Mouse (Mus musculus): Measurements from ENCODE around the gene Gm11569. TPM values are rescaled to one million over a fixed set of nuclear protein-coding genes. Genes with fewer than 3 reads are reported as not detected.

Gm11569 gene
- not detected for polyA plus RNA-seq (2017; shearing (Covaris generic))

DNA sequence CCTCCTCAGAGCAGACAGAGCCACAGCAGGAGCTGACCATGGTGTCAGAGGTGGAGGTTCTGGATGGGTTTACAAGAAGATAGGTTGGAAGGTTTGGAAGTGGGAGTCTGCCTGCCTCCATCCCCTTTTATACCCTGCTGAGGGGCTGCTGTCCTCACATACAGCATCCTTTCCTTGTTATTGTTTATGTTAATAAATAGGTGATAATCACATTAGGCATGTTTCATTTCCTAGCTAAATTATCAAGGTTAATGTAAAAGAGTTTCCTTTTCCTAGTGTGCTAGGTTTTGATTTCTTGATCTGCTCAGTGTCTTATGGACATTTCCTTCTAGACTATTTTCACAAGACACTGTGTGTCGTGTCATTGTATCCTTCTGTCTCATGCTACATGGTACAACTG, at the start of gene Gm11569:
Gm11569 (minus strand) TSS at position 101 of the 400 bp plus-strand sequence.

DNA sequence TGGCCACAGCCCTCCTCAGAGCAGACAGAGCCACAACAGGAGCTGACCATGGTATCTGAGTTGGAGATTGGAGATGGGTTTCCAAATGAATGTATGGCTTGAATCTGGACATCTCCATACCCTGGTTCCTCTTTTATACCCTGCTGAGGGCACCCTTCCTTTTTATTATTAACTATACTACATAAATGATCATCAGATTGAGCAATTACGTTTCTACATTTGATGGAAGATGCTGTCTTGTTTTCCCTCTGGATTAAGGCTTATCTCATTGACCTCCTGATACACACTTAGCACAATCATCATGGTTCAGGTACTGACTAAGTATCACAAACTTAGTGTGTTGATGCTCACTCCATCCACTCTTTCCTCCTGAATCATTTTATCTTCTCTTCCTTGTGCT, 39.2 kb upstream of the Gm11569 start, which contains the start of gene 2300003K06Rik:
2300003K06Rik (minus strand) TSS at position 101 of the 400 bp plus-strand sequence.

DNA sequence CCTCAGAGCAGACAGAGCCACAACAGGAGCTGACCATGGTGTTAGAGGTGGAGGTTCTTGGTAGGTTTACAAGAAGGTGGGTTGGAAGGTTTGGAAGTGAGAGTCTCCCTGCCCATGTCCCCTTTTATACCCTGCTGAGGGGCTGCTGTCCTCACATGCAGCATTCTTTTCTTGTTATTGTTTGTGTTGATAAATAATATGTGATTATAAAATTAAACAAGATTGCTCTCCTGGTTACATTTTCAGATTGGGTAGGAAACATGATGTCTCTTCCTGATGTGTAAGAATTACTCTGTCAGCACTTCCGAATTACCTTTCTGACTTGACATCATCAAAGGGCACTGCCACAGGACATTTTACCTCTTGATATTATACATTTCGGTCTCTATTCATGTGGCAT, 16.8 kb upstream of the Gm11569 start, which contains the start of gene Gm11564:
Gm11564 (minus strand) TSS at position 101 of the 400 bp plus-strand sequence.

DNA sequence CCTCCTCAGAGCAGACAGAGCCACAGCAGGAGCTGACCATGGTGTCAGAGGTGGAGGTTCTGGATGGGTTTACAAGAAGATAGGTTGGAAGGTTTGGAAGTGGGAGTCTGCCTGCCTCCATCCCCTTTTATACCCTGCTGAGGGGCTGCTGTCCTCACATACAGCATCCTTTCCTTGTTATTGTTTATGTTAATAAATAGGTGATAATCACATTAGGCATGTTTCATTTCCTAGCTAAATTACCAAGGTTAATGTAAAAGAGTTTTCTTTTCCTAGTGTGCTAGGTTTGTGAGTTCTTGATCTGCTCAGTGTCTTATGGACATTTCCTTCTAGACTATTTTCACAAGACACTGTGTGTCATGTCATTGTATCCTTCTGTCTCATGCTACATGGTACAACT, 11.1 kb upstream of the Gm11569 start, which contains the start of gene Krtap4-13:
Krtap4-13 (minus strand) TSS at position 101 of the 400 bp plus-strand sequence.

DNA sequence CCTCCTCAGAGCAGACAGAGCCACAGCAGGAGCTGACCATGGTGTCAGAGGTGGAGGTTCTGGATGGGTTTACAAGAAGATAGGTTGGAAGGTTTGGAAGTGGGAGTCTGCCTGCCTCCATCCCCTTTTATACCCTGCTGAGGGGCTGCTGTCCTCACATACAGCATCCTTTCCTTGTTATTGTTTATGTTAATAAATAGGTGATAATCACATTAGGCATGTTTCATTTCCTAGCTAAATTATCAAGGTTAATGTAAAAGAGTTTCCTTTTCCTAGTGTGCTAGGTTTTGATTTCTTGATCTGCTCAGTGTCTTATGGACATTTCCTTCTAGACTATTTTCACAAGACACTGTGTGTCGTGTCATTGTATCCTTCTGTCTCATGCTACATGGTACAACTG, 5.6 kb upstream of the Gm11569 start, which contains the start of gene Gm11554:
Gm11554 (minus strand) TSS at position 101 of the 400 bp plus-strand sequence.

DNA sequence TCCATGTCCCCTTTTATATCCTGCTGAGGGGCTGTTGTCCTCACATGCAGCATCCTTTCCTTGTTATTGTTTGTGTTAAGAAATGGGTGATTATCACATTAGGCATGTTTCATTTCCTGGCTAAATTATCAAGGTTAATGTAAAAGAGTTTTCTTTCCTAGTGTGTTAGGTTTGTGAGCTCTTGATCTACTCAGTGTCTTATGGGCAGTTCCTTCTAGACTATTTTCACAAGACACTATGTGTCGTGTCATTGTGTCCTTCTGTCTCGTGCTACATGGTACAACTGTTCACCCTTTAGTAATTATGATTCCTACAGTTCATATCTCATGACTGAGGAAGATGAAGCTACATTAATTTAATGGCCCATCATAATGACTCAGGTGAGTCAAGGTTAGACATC, 5.4 kb downstream of the Gm11569 start, which contains the start of gene Gm11596:
Gm11596 (minus strand) TSS at position 101 of the 400 bp plus-strand sequence.

DNA sequence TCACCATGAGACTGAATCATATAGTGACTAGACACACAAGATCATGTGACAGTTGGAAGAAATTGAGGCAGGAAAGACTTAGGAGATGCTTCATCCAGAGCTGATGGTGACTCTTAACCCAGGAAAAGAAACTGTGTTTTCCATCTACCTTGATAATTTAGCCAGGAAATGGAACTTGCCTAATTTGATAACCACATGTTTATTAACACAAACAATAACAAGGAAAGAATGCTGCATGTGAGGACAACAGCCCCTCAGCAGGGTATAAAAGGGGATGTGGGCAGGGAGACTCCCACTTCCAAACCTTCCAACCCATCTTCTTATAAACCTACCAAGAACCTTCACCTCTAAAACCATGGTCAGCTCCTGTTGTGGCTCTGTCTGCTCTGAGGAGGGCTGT, 13.8 kb downstream of the Gm11569 start, which contains the start of gene Krtap4-9:
Krtap4-9 (plus strand) TSS at position 301 of the 400 bp plus-strand sequence.

DNA sequence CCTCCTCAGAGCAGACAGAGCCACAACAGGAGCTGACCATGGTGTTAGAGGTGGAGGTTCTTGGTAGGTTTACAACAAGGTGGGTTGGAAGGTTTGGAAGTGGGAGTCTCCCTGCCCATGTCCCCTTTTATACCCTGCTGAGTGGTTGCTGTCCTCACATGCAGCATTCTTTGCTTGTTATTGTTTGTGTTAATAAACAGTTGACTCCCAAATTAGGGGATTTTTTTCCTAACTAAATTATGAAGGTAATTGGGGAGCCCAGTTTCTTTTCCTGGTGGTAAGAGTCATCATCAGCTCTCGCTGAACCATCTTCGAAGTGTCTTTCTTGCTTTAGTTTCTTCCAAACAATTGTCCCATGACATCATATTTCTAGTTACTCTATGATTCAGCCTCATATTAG, 18.1 kb downstream of the Gm11569 start, which contains the start of gene Krtap4-8:
Krtap4-8 (minus strand) TSS at position 101 of the 400 bp plus-strand sequence.

DNA sequence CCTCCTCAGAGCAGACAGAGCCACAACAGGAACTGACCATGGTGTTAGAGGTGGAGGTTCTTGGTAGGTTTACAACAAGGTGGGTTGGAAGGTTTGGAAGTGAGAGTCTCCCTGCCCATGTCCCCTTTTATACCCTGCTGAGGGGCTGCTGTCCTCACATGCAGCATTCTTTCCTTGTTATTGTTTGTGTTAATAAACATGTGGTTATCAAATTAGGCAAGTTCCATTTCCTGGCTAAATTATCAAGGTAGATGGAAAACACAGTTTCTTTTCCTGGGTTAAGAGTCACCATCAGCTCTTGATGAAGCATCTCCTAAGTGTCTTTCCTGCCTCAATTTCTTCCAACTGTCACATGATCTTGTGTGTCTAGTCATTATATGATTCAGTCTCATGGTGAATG, 25.9 kb downstream of the Gm11569 start, which contains the start of gene Gm11595:
Gm11595 (minus strand) TSS at position 101 of the 400 bp plus-strand sequence.

Other genes starting within 250 kb of the Gm11569 start
- not detected for gene Krtap3-3, start 248.1 kb downstream of the Gm11569 start, polyA plus RNA-seq (2017; shearing (Covaris generic))
- not detected for gene Krtap3-2, start 242.1 kb downstream of the Gm11569 start, polyA plus RNA-seq (2017; shearing (Covaris generic))
- 1 to 10 TPM in 1 of 2 experiments, not detected in 1; 1.1 TPM for gene Gm11939, start 239.5 kb downstream of the Gm11569 start, polyA plus RNA-seq (2017; shearing (Covaris generic))
- not detected for gene Krtap3-1, start 232.3 kb downstream of the Gm11569 start, polyA plus RNA-seq (2017; shearing (Covaris generic))
- gene Krtap1-5, start 217.9 kb downstream of the Gm11569 start, polyA plus RNA-seq (2017; shearing (Covaris generic)) = not detected
- gene Krtap1-4, start 215.3 kb downstream of the Gm11569 start, polyA plus RNA-seq (2017; shearing (Covaris generic)) = not detected
- gene Krtap1-3, start 207.6 kb downstream of the Gm11569 start, polyA plus RNA-seq (2017; shearing (Covaris generic)) = under 1 TPM in 1 of 2 experiments, not detected in 1; 0.27 TPM
- gene Krtap9-3, start 200.8 kb downstream of the Gm11569 start, polyA plus RNA-seq (2017; shearing (Covaris generic)) = not detected
- gene Gm11938, start 195.6 kb downstream of the Gm11569 start, polyA plus RNA-seq (2017; shearing (Covaris generic)) = not detected
- gene Gm11937, start 188.7 kb downstream of the Gm11569 start, polyA plus RNA-seq (2017; shearing (Covaris generic)) = not detected
- not detected for gene Krtap2-4, start 184.1 kb downstream of the Gm11569 start, polyA plus RNA-seq (2017; shearing (Covaris generic))
- not detected for gene Gm11562, start 178.5 kb downstream of the Gm11569 start, polyA plus RNA-seq (2017; shearing (Covaris generic))
- gene Krtap4-1, start 170.7 kb downstream of the Gm11569 start, polyA plus RNA-seq (2017; shearing (Covaris generic)) = not detected
- gene Krtap4-2, start 163.8 kb downstream of the Gm11569 start, polyA plus RNA-seq (2017; shearing (Covaris generic)) = not detected
- not detected for gene Krtap4-7, start 154.8 kb downstream of the Gm11569 start, polyA plus RNA-seq (2017; shearing (Covaris generic))
- not detected for gene Gm11555, start 148.7 kb downstream of the Gm11569 start, polyA plus RNA-seq (2017; shearing (Covaris generic))
- gene Gm11563, start 140.0 kb downstream of the Gm11569 start, polyA plus RNA-seq (2017; shearing (Covaris generic)) = not detected
- gene Krtap4-6, start 133.0 kb downstream of the Gm11569 start, polyA plus RNA-seq (2017; shearing (Covaris generic)) = not detected
- gene Gm14190, start 108.2 kb downstream of the Gm11569 start, polyA plus RNA-seq (2017; shearing (Covaris generic)) = not detected
- not detected for gene Gm14180, start 64.6 kb downstream of the Gm11569 start, polyA plus RNA-seq (2017; shearing (Covaris generic))
- under 1 TPM in 1 of 2 experiments, not detected in 1; 0.32 TPM for gene Gm11595, start 26.0 kb downstream of the Gm11569 start, polyA plus RNA-seq (2017; shearing (Covaris generic))
- gene Krtap4-8, start 18.2 kb downstream of the Gm11569 start, polyA plus RNA-seq (2017; shearing (Covaris generic)) = not detected
- gene Krtap4-9, start 13.7 kb downstream of the Gm11569 start, polyA plus RNA-seq (2017; shearing (Covaris generic)) = not detected
- not detected for gene Gm11596, start 5.5 kb downstream of the Gm11569 start, polyA plus RNA-seq (2017; shearing (Covaris generic))
- not detected for gene Gm11554, start 5.5 kb upstream of the Gm11569 start, polyA plus RNA-seq (2017; shearing (Covaris generic))
- not detected for gene Krtap4-13, start 11.0 kb upstream of the Gm11569 start, polyA plus RNA-seq (2017; shearing (Covaris generic))
- not detected for gene Gm11564, start 16.7 kb upstream of the Gm11569 start, polyA plus RNA-seq (2017; shearing (Covaris generic))
- gene 2300003K06Rik, start 39.1 kb upstream of the Gm11569 start, polyA plus RNA-seq (2017; shearing (Covaris generic)) = not detected
- not detected for gene Krtap4-16, start 52.7 kb upstream of the Gm11569 start, polyA plus RNA-seq (2017; shearing (Covaris generic))
- gene Gm11568, start 59.0 kb upstream of the Gm11569 start, polyA plus RNA-seq (2017; shearing (Covaris generic)) = under 1 TPM in 1 of 2 experiments, not detected in 1; 0.55 TPM
- gene Gm11559, start 65.5 kb upstream of the Gm11569 start, polyA plus RNA-seq (2017; shearing (Covaris generic)) = not detected
- gene Krtap9-1, start 74.5 kb upstream of the Gm11569 start, polyA plus RNA-seq (2017; shearing (Covaris generic)) = not detected
- gene Gm11567, start 80.3 kb upstream of the Gm11569 start, polyA plus RNA-seq (2017; shearing (Covaris generic)) = not detected
- not detected for gene Krtap31-1, start 109.0 kb upstream of the Gm11569 start, polyA plus RNA-seq (2017; shearing (Covaris generic))
- gene Gm11565, start 115.8 kb upstream of the Gm11569 start, polyA plus RNA-seq (2017; shearing (Covaris generic)) = not detected
- not detected for gene Krtap31-2, start 137.4 kb upstream of the Gm11569 start, polyA plus RNA-seq (2017; shearing (Covaris generic))
- gene Krtap9-5, start 149.5 kb upstream of the Gm11569 start, polyA plus RNA-seq (2017; shearing (Covaris generic)) = not detected
- gene Krtap29-1, start 180.1 kb upstream of the Gm11569 start, polyA plus RNA-seq (2017; shearing (Covaris generic)) = not detected
- not detected for gene Krtap16-1, start 187.7 kb upstream of the Gm11569 start, polyA plus RNA-seq (2017; shearing (Covaris generic))
- not detected for gene Krtap17-1, start 195.1 kb upstream of the Gm11569 start, polyA plus RNA-seq (2017; shearing (Covaris generic))
- under 1 TPM in 1 of 2 experiments, not detected in 1; 0.23 TPM for gene Krt33a, start 217.3 kb upstream of the Gm11569 start, polyA plus RNA-seq (2017; shearing (Covaris generic))
- gene Krt33b, start 230.9 kb upstream of the Gm11569 start, polyA plus RNA-seq (2017; shearing (Covaris generic)) = not detected
- not detected for gene Krt34, start 242.6 kb upstream of the Gm11569 start, polyA plus RNA-seq (2017; shearing (Covaris generic))

All from activated CD4-positive, CD25-positive, alpha-beta regulatory T cell (primary cell).